Mouse (Mus musculus) kidney, adult 2 months (tissue): Measurements from ENCODE around the gene Gm28374. TPM values are rescaled to one million over a fixed set of nuclear protein-coding genes. Genes with fewer than 3 reads are reported as not detected.

ENCODE experiments used
- DNase-seq: peaks from one replicate; pipeline ENCODE4 v3.0.0; 2021
- H3K27ac ChIP-seq: fragments of 200-500 bp; 2 replicates; pipeline ENCODE4 v1.5.1; 2012; ENCODE audit warnings: low read depth, low read length, control low read depth, inconsistent platforms; ENCODE audit not compliant: insufficient read depth
- H3K27me3 ChIP-seq: fragments of 200-500 bp; replicated peaks from 2 replicates; pipeline ENCODE4 v1.6.1; 2012; ENCODE audit warnings: mild to moderate bottlenecking, moderate library complexity, low read length, inconsistent platforms; ENCODE audit not compliant: control insufficient read depth, insufficient read depth
- H3K36me3 ChIP-seq: fragments of 200-500 bp; 2 replicates; pipeline ENCODE4 v1.6.1; 2012; ENCODE audit warnings: mild to moderate bottlenecking, moderate library complexity, low read length, inconsistent platforms; ENCODE audit not compliant: control insufficient read depth, insufficient read depth
- H3K4me1 ChIP-seq: fragments of 200-500 bp; 2 replicates; pipeline ENCODE4 v1.6.1; 2011; ENCODE audit warnings: low read length; ENCODE audit not compliant: control insufficient read depth, insufficient read depth
- H3K4me3 ChIP-seq: fragments of 200-500 bp; 2 replicates; pipeline ENCODE4 v1.5.1; 2011; ENCODE audit warnings: mild to moderate bottlenecking, low read depth, low read length, control low read depth; ENCODE audit not compliant: insufficient read depth
- CTCF ChIP-seq: fragments of 200-500 bp; conservative IDR thresholded peaks from 2 replicates; pipeline ENCODE4 v1.5.1; 2011; ENCODE audit warnings: low read depth, mild to moderate bottlenecking, control low read depth, low read length, moderate library complexity, mixed read lengths; ENCODE audit not compliant: insufficient read depth, insufficient read length
- POLR2A ChIP-seq: fragments of 200-500 bp; IDR thresholded peaks from one replicate; pipeline ENCODE4 v1.6.1; 2011; ENCODE audit warnings: low read depth, low read length, control low read depth
- WGBS: fragments of 180-500 bp; shearing (Covaris S2); methylation state at CpG from one replicate; pipeline ENCODE4 v1.1.7; 2018; 5-methylcytosine and 5-hydroxymethylcytosine counted together
- polyA plus RNA-seq: library from polyadenylated mRNA; depleted of rRNA; stranded (reverse); fragments of >200 nt; gene quantifications from 2 replicates; pipeline ENCODE4 v1.2.3, GENCODE M21; 2012; rRNA removed

Gm28374 gene
- polyA plus RNA-seq, 1 experiment, result not detected

DNA sequence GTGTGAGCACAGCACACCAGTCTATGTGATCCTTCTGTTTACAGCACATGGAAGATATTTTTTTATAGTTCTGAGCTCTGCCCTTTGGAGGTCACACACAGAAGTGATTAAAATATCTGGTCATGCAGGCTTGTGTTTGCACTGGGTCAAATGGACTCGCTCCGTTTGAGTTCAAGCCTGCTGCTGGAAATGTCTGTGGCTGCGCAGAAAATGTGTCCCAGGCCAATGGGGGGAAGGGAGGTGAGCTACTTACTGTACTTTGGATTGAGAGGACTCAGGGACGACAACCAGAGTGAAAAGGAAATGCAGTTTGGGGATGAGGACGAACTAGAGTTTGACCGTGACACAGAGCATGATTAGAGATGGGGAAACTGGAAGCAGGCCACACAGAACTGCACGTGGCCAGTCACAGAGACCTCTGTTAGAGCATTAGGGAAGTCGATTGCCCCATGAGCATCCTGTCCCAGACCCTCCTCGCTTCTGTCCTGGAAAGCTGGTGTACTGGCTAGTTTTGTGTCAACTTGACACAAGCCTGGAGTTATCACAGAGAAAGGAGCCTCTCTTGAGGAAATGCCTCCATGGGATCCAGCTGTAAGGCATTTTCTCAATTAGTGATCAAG lies 46.0 kb downstream of the Gm28374 start:
- no peak for DNase-seq
- WGBS, result 61% methylated on average over 9 of the region's 9 CpGs
- Histone ChIP-seq H3K27me3 (no peaks in the 10 kb centered on the region), H3K36me3 (no peaks in the 10 kb centered on the region), H3K4me1 (no peaks in the 10 kb centered on the region), H3K4me3 (no peak overlapping the region), H3K27ac (no peak overlapping the region)
- TF ChIP-seq POLR2A (no peak), CTCF (no peak)

DNA sequence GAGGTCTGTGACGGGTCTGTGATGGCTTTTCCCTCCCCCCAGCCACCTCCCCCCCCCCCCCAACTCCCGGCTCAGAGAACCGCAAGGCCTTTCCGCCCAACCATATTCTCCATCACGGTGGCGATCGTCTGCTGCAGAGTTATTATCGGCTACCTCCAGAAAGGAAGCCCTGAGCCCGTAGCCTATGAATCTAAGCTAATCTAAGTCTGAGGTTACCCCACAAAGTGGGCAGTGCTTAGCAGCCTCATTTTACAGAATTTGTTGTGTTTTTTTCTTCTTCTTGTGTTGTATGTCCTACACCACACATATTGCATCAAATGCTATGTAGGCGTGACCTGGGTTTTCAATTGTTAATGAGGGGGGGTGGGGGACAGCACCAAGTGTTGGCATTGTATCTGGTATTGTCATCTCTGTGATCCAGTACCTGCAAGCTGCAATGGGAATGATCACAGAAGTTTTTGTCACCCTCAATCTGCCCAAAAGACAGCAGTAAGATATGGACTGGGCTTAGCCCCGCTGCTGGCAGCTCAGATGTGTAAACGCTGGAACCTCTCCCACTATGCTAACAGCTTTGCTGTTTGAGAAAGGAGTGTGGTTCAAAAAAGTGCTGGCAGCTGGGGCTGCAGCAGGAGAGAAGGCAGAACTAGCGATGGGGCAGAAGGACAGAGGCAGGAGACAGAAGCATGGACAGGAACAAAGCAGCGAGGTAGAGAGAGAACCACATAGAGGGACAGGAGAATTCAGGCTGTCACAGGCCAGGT lies 51.4 kb downstream of the Gm28374 start:
- no peaks in the 10 kb centered on the region for H3K36me3 ChIP-seq
- no peaks in the 10 kb centered on the region for H3K4me1 ChIP-seq
- no peaks in the 10 kb centered on the region for H3K27me3 ChIP-seq
- no peak overlapping the region for H3K4me3 ChIP-seq
- no peak for DNase-seq
- WGBS, result 75% methylated on average over 14 of the region's 14 CpGs
- H3K27ac ChIP-seq, result no peak overlapping the region
- TF ChIP-seq CTCF, result no peak
- no peak for TF ChIP-seq POLR2A

DNA sequence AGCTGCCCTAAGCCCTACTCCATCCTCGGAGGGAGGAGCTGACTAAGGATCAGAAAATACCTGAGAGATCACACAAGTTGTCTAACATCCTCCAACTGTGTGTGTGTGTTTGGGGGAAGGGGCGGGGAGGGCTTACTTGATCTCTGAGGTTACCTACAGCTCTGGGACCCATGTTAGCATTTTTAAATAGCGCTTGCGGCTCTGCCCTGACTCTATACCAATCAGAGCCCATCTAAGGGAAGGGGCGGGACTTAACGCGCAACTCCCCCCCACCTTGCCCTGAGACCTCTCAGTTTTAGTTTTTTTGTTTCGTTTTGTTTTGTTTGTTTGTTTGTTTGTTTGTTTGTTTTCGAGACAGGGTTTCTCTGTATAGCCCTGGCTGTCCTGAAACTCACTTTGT lies 52.6 kb downstream of the Gm28374 start:
- H3K27me3 ChIP-seq, result no peaks in the 10 kb centered on the region
- TF ChIP-seq POLR2A (no peak), CTCF (no peak)
- no peaks in the 10 kb centered on the region for H3K4me1 ChIP-seq
- H3K27ac ChIP-seq, result no peak overlapping the region
- no peak for DNase-seq
- no peaks in the 10 kb centered on the region for H3K36me3 ChIP-seq
- H3K4me3 ChIP-seq, result no peak overlapping the region
- WGBS, result 81% methylated on average over 9 of the region's 9 CpGs

DNA sequence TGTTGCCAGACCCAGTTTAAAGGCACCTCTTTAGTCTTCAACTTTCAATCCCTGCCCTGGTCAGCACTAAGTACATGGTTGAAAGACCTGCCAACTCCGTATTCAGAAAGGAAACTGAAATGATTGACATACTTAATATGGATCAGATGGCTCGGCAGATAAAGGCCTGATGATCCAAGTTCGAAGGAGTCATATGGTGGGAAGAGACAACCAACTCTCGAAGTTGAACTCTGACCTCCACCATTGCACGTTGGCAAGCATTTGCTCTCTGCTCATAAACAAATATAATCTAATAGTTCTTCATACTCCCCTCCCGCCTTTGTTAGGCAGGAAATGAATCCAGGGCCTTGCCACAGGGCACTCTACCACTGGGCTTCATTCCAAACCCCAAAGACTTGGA lies 53.1 kb downstream of the Gm28374 start:
- Histone ChIP-seq H3K4me1 (no peaks in the 10 kb centered on the region), H3K27ac (no peak overlapping the region), H3K4me3 (no peak overlapping the region), H3K36me3 (no peaks in the 10 kb centered on the region), H3K27me3 (no peaks in the 10 kb centered on the region)
- DNase-seq, result no peak
- 62% methylated on average over 6 of the region's 6 CpGs for WGBS
- TF ChIP-seq POLR2A (no peak), CTCF (no peak)

Other genes with a start within 250 kb of the Gm28374 start
- gene Frmd8, start 207.0 kb downstream of the Gm28374 start, polyA plus RNA-seq, result 18.5 and 23.1 TPM in 2 replicates
- gene Slc25a45, start 204.4 kb downstream of the Gm28374 start, polyA plus RNA-seq, result 52.7 and 63.4 TPM in 2 replicates
- gene Tigd3, start 188.1 kb downstream of the Gm28374 start, polyA plus RNA-seq, result 0.52 and 0.73 TPM in 2 replicates
- gene Dpf2, start 169.2 kb downstream of the Gm28374 start, polyA plus RNA-seq, result 71.5 and 79.7 TPM in 2 replicates
- 12.0 and 12.2 TPM in 2 replicates for gene Cdc42ep2, start 157.4 kb downstream of the Gm28374 start, polyA plus RNA-seq
- gene Pola2, start 118.1 kb downstream of the Gm28374 start, polyA plus RNA-seq, result 24.9 and 26.2 TPM in 2 replicates
- gene Slc22a20, start 96.1 kb downstream of the Gm28374 start, polyA plus RNA-seq, result not detected in 2 replicates
- 36.0 and 38.0 TPM in 2 replicates for gene Capn1, start 66.4 kb downstream of the Gm28374 start, polyA plus RNA-seq
- 31.5 and 32.8 TPM in 2 replicates for gene Syvn1, start 35.7 kb downstream of the Gm28374 start, polyA plus RNA-seq
- gene Mrpl49, start 24.5 kb downstream of the Gm28374 start, polyA plus RNA-seq, result 32.0 and 37.3 TPM in 2 replicates
- gene Fau, start 24.4 kb downstream of the Gm28374 start, polyA plus RNA-seq, result 882 and 1,017 TPM in 2 replicates
- gene Znhit2, start 21.1 kb downstream of the Gm28374 start, polyA plus RNA-seq, result 42.3 and 57.7 TPM in 2 replicates
- gene Tm7sf2, start 13.9 kb downstream of the Gm28374 start, polyA plus RNA-seq, result 31.2 and 38.4 TPM in 2 replicates
- gene Vps51, start 5.0 kb downstream of the Gm28374 start, polyA plus RNA-seq, result 65.0 and 67.1 TPM in 2 replicates
- gene Tmem262, start 2.2 kb downstream of the Gm28374 start, polyA plus RNA-seq, result 0.58 TPM in 1 of 2 replicates, not detected in the other
- gene Zfpl1, start 2.7 kb upstream of the Gm28374 start, polyA plus RNA-seq, result 70.2 and 77.1 TPM in 2 replicates
- gene Cdca5, start 2.7 kb upstream of the Gm28374 start, polyA plus RNA-seq, result 0.37 and 0.67 TPM in 2 replicates
- not detected in 2 replicates for gene AC131692.1, start 12.2 kb upstream of the Gm28374 start, polyA plus RNA-seq
- 2.0 and 2.1 TPM in 2 replicates for gene Naaladl1, start 23.5 kb upstream of the Gm28374 start, polyA plus RNA-seq
- gene Sac3d1, start 36.4 kb upstream of the Gm28374 start, polyA plus RNA-seq, result 23.8 and 30.3 TPM in 2 replicates
- gene Snx15, start 46.0 kb upstream of the Gm28374 start, polyA plus RNA-seq, result 28.7 and 35.0 TPM in 2 replicates
- gene Batf2, start 58.7 kb upstream of the Gm28374 start, polyA plus RNA-seq, result 4.8 and 5.5 TPM in 2 replicates
- 144 and 157 TPM in 2 replicates for gene Arl2, start 59.3 kb upstream of the Gm28374 start, polyA plus RNA-seq
- gene Majin, start 102.1 kb upstream of the Gm28374 start, polyA plus RNA-seq, result 0.16 and 0.28 TPM in 2 replicates
- gene Gpha2, start 144.1 kb upstream of the Gm28374 start, polyA plus RNA-seq, result 0.16 and 0.65 TPM in 2 replicates
- gene Ppp2r5b, start 153.6 kb upstream of the Gm28374 start, polyA plus RNA-seq, result 32.1 and 36.5 TPM in 2 replicates
- 27.4 and 33.2 TPM in 2 replicates for gene Atg2a, start 159.4 kb upstream of the Gm28374 start, polyA plus RNA-seq
- gene Ehd1, start 194.5 kb upstream of the Gm28374 start, polyA plus RNA-seq, result 224 and 317 TPM in 2 replicates
- 26.6 and 31.1 TPM in 2 replicates for gene Cdc42bpg, start 224.2 kb upstream of the Gm28374 start, polyA plus RNA-seq